Mouse (Mus musculus) lung, postnatal 36 days (tissue): Measurements from ENCODE around the gene Oat.

ENCODE experiments used
- DNase-seq: peaks from one replicate; pipeline ENCODE4 v3.0.0; 2022; ENCODE audit warnings: mixed read lengths

Oat gene

GRCm38 (mm10) chr7:132540597-132540996, 35.6 kb downstream of the Oat start:
- DNase-seq: no peak

- no peak for DNase-seq
Observed at GRCm38 (mm10) chr7:132529206-132529605, 47.0 kb downstream of the Oat start.

DNA sequence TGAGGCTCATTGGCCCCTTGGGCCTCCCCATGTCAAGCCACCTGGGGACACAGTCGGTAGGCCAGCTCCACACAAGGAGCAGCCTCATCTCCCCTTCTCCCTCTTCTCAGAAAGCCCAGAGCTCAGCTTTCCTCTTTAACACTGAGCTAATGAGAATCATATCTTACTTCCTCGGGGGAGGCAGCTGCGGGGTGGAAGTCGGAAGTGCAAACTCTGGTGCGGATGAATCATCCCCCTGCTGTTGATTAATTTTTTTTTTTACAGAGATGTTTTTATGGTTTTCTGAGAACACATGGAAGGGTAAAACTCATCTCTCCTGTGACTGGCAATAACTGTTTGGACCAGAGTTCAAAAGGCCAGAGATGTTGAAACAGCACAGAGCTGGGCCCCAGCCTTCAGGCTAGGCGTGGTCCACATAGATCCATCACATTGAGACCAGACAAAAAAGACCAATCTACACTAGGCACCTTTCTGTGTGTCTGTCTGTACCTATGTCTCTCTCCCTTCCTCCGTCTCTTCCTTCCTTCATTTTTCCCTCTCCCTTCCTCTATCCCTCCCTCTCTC, 62.7 kb downstream of the Oat start:
- DNase-seq: no peak

- DNase-seq: no peak
Observed at GRCm38 (mm10) chr7:132509110-132509509, 67.1 kb downstream of the Oat start.
